In genomic region chr7:128842561-128842960, GRCm38 (mm10) we compare ENCODE assay signal across 23 mouse cellular contexts.
DNase-seq lines count a peak whose midpoint lies in the region; ATAC-seq lines count a peak whose summit lies in the region.
"Had no signal": no experiment of that assay in that cellular context is flagged by ENCODE, and none has a peak within 500 bp of the region (broad histone marks: within the 10 kb centered on the region; RNA-seq: fewer than 3 reads in every experiment).

No protein-coding gene starts in this region.

- H3K9ac ChIP-seq in midbrain, embryonic 11.5 days (ENCODE audit: low read length) = no peak overlapping the region
- no peak overlapping the region for H3K9ac ChIP-seq in midbrain, embryonic 13.5 days (replicated peaks)
- H3K9ac ChIP-seq: embryonic facial prominence, embryonic 13.5 days; embryonic facial prominence, embryonic 15.5 days; forebrain, embryonic 12.5 days had no signal

- H3K27me3 ChIP-seq in heart, embryonic 10.5 days (ENCODE audit: insufficient read depth, poor library complexity, severe bottlenecking) = no peaks in the 10 kb centered on the region
- no peaks in the 10 kb centered on the region for H3K27me3 ChIP-seq in midbrain, embryonic 11.5 days (ENCODE audit: control insufficient read depth, insufficient read depth, low read length)
- H3K27me3 ChIP-seq in midbrain, embryonic 13.5 days = no peaks in the 10 kb centered on the region
- H3K27me3 ChIP-seq: embryonic facial prominence, embryonic 13.5 days; embryonic facial prominence, embryonic 15.5 days; forebrain, embryonic 12.5 days had no signal

- no peaks in the 10 kb centered on the region for H3K36me3 ChIP-seq in heart, embryonic 10.5 days
- H3K36me3 ChIP-seq in midbrain, embryonic 11.5 days (ENCODE audit: control insufficient read depth, insufficient read depth, low read length) = no peaks in the 10 kb centered on the region
- H3K36me3 ChIP-seq in midbrain, embryonic 13.5 days = no peaks in the 10 kb centered on the region
- H3K36me3 ChIP-seq: embryonic facial prominence, embryonic 13.5 days; embryonic facial prominence, embryonic 15.5 days; forebrain, embryonic 10.5 days; forebrain, embryonic 12.5 days had no signal

- no peaks in the 10 kb centered on the region for H3K4me1 ChIP-seq in heart, embryonic 10.5 days
- no peaks in the 10 kb centered on the region for H3K4me1 ChIP-seq in midbrain, embryonic 11.5 days (ENCODE audit: control insufficient read depth, insufficient read depth, low read length)
- no peaks in the 10 kb centered on the region for H3K4me1 ChIP-seq in midbrain, embryonic 13.5 days (replicated peaks)
- H3K4me1 ChIP-seq: embryonic facial prominence, embryonic 13.5 days; embryonic facial prominence, embryonic 15.5 days; forebrain, embryonic 10.5 days; forebrain, embryonic 12.5 days had no signal

- no peak for ATAC-seq in midbrain, embryonic 11.5 days (ENCODE audit: low FRiP score)
- ATAC-seq in midbrain, embryonic 13.5 days = no peak
- ATAC-seq: forebrain, embryonic 14.5 days; forebrain, embryonic 16.5 days had no signal

- no peaks in the 10 kb centered on the region for H3K9me3 ChIP-seq in heart, embryonic 10.5 days
- H3K9me3 ChIP-seq in midbrain, embryonic 11.5 days (ENCODE audit: control insufficient read depth, low read length) = no peaks in the 10 kb centered on the region
- no peaks in the 10 kb centered on the region for H3K9me3 ChIP-seq in midbrain, embryonic 13.5 days
- H3K9me3 ChIP-seq: embryonic facial prominence, embryonic 13.5 days; embryonic facial prominence, embryonic 15.5 days; forebrain, embryonic 10.5 days; forebrain, embryonic 12.5 days had no signal

- H3K4me2 ChIP-seq in midbrain, embryonic 11.5 days = no peak overlapping the region
- H3K4me2 ChIP-seq in midbrain, embryonic 13.5 days (replicated peaks) = no peak overlapping the region
- H3K4me2 ChIP-seq: embryonic facial prominence, embryonic 13.5 days; embryonic facial prominence, embryonic 15.5 days; forebrain, embryonic 12.5 days had no signal

- H3K4me3 ChIP-seq in heart, embryonic 10.5 days = no peak overlapping the region
- no peak overlapping the region for H3K4me3 ChIP-seq in midbrain, embryonic 11.5 days (ENCODE audit: low read depth, low read length)
- H3K4me3 ChIP-seq in midbrain, embryonic 13.5 days (replicated peaks) = no peak overlapping the region
- H3K4me3 ChIP-seq: embryonic facial prominence, embryonic 13.5 days; embryonic facial prominence, embryonic 15.5 days; erythroblast, embryonic 14.5 days; forebrain, embryonic 10.5 days; forebrain, embryonic 12.5 days had no signal

- 85% methylated on average over 10 of the region's 10 CpGs for WGBS in heart, embryonic 10.5 days
- 95% methylated on average over 10 of the region's 10 CpGs for WGBS in midbrain, embryonic 11.5 days
- 94% methylated on average over 10 of the region's 10 CpGs for WGBS in midbrain, embryonic 13.5 days

- no peak overlapping the region for H3K27ac ChIP-seq in heart, embryonic 10.5 days
- no peak overlapping the region for H3K27ac ChIP-seq in midbrain, embryonic 11.5 days (ENCODE audit: low read depth, low read length)
- no peak overlapping the region for H3K27ac ChIP-seq in midbrain, embryonic 13.5 days
- H3K27ac ChIP-seq: embryonic facial prominence, embryonic 13.5 days; embryonic facial prominence, embryonic 15.5 days; forebrain, embryonic 10.5 days; forebrain, embryonic 12.5 days had no signal

- DNase-seq in heart, embryonic 10.5 days (ENCODE audit: low spot score) = peak; percentile 57
- DNase-seq in heart, adult 9 months (ENCODE audit: low spot score in 2 of 2) = no peak
- DNase-seq in midbrain, embryonic 11.5 days (ENCODE audit: low spot score, missing footprints) = peak; percentile 8
- DNase-seq in ZHBTc4 (ENCODE audit: low read depth, low spot score) = peak; percentile 39
- no peak for DNase-seq in kidney, postnatal 10 days
- DNase-seq: adrenal gland, adult 2 months; adrenal gland, postnatal 10 days; adrenal gland, postnatal 25 days; cerebellum, adult 11 months; cerebellum, adult 18-20 months; cerebellum, adult 8-10 months; cerebellum, adult 9-11 months; cerebellum, postnatal 14 days; cerebellum, postnatal 36 days; embryo, embryonic 11 days had no signal

Comparison
In these comparisons a context has a peak if more than half of its experiments do, and no peak if none do; other contexts are left out.
1. DNase-seq: peak in heart, embryonic 10.5 days (single experiment), midbrain, embryonic 11.5 days (single experiment) and ZHBTc4 (single experiment); none in heart, adult 9 months (0 of 2) and kidney, postnatal 10 days (single experiment).